Mouse (Mus musculus) testis, adult 10 weeks (tissue): Measurements from ENCODE around the gene Acbd7. TPM values are rescaled to one million over a fixed set of nuclear protein-coding genes. Genes with fewer than 3 reads are reported as not detected.

Experiments
- polyA plus RNA-seq: library from polyadenylated mRNA; stranded (reverse); fragments of 350-450 nt; fragmentation: Illumina TruSeq; extraction: RNeasy Lipid Tissue Mini Kit (QIAGEN cat#74804); gene quantifications from one replicate; pipeline ENCODE4 v1.2.3, GENCODE M21; 2014; ENCODE audit warnings: low read depth, low replicate concordance

Acbd7 gene
- polyA plus RNA-seq, result 2.1 TPM

DNA sequence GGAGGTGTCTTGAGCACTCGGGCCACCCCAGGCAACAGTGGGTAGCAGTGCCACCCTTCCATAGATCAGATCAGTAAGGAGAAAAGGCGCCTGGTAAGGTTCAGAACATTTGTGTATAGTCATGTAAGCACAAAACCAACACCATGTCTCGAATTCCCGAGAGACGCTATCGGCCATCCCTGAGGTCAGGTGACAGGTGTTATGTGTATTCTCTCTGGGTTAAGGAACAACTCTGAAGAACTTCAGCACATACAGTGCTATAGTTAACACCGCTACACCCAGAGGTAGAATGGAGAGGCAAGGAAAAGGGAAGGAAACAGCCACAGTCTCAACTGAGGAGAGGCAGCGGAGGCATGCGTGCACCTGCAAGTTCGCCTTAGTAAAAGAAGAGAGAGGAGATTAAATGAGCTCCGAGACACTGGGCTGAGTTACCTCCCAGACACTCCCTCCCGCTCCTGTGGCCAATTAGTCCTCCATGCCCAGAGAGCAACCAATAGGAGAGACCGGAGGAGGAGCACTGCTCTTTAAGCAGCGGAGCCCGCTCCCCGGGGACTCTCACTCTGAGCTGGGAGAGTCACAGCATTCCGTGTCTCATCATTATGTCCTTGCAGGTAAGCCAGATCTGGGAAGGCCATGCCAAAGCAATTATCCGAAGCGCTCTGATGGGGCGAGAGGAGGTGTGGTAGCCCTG, at the start of gene Acbd7:
Acbd7 (plus strand) TSS at position 558 of the 691 bp plus-strand sequence.

DNA sequence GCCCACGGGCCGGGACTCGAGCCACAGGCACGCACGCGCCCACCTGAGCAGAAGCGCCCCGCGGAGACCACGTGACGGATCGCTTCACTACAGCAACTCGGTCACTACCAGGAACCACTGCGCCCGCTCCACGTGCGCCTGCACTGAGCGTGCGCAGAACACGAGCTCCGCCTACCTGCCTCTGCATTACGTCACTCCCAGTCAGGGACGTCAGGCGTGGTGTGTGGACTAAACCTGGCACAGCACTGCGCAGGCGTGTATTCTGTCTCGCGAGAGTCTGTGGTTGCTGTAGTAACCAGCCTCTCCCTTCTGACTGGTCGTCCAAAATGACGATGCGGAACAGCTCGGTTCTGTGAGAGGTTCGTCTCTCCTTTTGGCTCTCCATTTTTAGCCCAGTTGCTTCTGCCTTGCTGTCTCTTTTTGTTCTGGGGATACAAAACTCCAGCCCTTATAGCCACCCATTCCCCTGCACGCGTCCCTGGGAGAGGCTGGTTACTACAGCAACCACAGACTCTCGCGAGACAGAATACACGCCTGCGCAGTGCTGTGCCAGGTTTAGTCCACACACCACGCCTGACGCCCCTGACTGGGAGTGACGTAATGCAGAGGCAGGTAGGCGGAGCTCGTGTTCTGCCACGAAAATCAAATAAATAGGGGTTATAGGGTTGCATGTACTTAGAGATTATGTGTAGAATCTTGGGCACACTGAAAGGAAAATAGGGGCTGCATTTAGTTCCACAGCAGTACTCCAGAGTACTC, 3.3 kb upstream of the Acbd7 start, which contains the start of gene Rpp38:
Rpp38 (minus strand) TSS at position 160 of the 759 bp plus-strand sequence.

Other genes starting within 250 kb of the Acbd7 start
- gene Fam171a1, start 221.9 kb upstream of the Acbd7 start, polyA plus RNA-seq, result 3.2 TPM
- gene Nmt2, start 52.0 kb upstream of the Acbd7 start, polyA plus RNA-seq, result 85.6 TPM
- gene Rpp38, start 3.5 kb upstream of the Acbd7 start, polyA plus RNA-seq, result 47.9 TPM
- 1.2 TPM for gene Olah, start 61.0 kb downstream of the Acbd7 start, polyA plus RNA-seq
- 7,123 TPM for gene Meig1, start 86.5 kb downstream of the Acbd7 start, polyA plus RNA-seq
- 13.6 TPM for gene Dclre1c, start 88.0 kb downstream of the Acbd7 start, polyA plus RNA-seq
- 78.1 TPM for gene Suv39h2, start 138.9 kb downstream of the Acbd7 start, polyA plus RNA-seq
- 1.6 TPM for gene Gm45902, start 176.6 kb downstream of the Acbd7 start, polyA plus RNA-seq
- gene Hspa14, start 176.6 kb downstream of the Acbd7 start, polyA plus RNA-seq, result 28.7 TPM
- gene Cdnf, start 176.9 kb downstream of the Acbd7 start, polyA plus RNA-seq, result 5.7 TPM
- gene Fam107b, start 234.3 kb downstream of the Acbd7 start, polyA plus RNA-seq, result 484 TPM